Mouse (Mus musculus) MEL (cell line): ENCODE results near the gene Gfi1.

Experiments
- E2F4 ChIP-seq: IDR thresholded peaks from 2 replicates; pipeline ENCODE4 v1.6.1; 2011; ENCODE audit warnings: low read depth, low read length, improper control_type of control experiment, borderline replicate concordance
- MAFK ChIP-seq: IDR thresholded peaks from 2 replicates; pipeline ENCODE4 v1.6.1; 2011; ENCODE audit warnings: low read depth, mild to moderate bottlenecking, low read length, improper control_type of control experiment, borderline replicate concordance
- NELFE ChIP-seq: IDR thresholded peaks from 2 replicates; pipeline ENCODE4 v1.6.1; 2011; ENCODE audit warnings: low read depth, low read length, improper control_type of control experiment

DNA sequence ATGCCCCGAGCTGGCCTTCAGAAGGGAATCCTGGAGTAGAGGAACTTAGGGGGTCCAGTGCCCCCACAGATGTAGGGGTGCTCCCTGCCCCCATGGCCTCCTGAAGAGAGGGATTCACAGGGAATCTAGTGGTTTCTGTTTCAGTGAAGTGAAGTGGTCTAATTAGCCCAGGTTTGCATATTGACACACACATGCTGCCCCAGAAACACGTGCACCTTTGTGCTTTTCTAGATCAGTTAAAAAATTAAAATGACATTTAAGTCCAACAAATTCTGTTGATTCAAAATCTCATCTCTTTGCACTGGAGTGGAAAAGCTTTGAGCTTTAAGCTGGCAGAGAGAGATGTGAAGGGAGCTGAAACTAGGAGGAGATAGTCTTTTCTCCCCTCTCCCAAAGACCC, 6.0 kb upstream of the Gfi1 start:
- TF ChIP-seq E2F4: no peak
- TF ChIP-seq NELFE: no peak
- TF ChIP-seq MAFK: no peak
